Mouse (Mus musculus): Measurements from ENCODE around the gene Adtrp. TPM values are rescaled to one million over a fixed set of nuclear protein-coding genes. Genes with fewer than 3 reads are reported as not detected.

Adtrp gene
- polyA plus RNA-seq, 2 experiments from 2014 or later = 1.5 TPM; not detected in 1

GRCm38 (mm10) chr13:41828296-41828754 is 19.2 kb downstream of the Adtrp start:
- ATAC-seq = no peak

- no peak for ATAC-seq
Measured at GRCm38 (mm10) chr13:41827581-41827980, 19.9 kb downstream of the Adtrp start.

GRCm38 (mm10) chr13:41825379-41825966 is 22.0 kb downstream of the Adtrp start:
- ATAC-seq = peak; percentile 94

GRCm38 (mm10) chr13:41823077-41823476 is 24.4 kb downstream of the Adtrp start:
- ATAC-seq = no peak

GRCm38 (mm10) chr13:41822617-41823016 is 24.9 kb downstream of the Adtrp start:
- peak; percentile 45 for ATAC-seq

GRCm38 (mm10) chr13:41822091-41822490 is 25.4 kb downstream of the Adtrp start:
- ATAC-seq = no peak

GRCm38 (mm10) chr13:41820947-41821346 is 26.5 kb downstream of the Adtrp start:
- ATAC-seq = no peak

- no peak for ATAC-seq
Measured at GRCm38 (mm10) chr13:41819918-41820317, 27.6 kb downstream of the Adtrp start.

GRCm38 (mm10) chr13:41819484-41819883 is 28.0 kb downstream of the Adtrp start:
- ATAC-seq = no peak

- ATAC-seq = no peak
Measured at GRCm38 (mm10) chr13:41817583-41817982, 29.9 kb downstream of the Adtrp start.

- no peak for ATAC-seq
Measured at GRCm38 (mm10) chr13:41816643-41817042, 30.8 kb downstream of the Adtrp start.

GRCm38 (mm10) chr13:41810776-41811175 is 36.7 kb downstream of the Adtrp start:
- ATAC-seq = no peak

- no peak for ATAC-seq
Measured at GRCm38 (mm10) chr13:41807815-41808214, 39.7 kb downstream of the Adtrp start.

GRCm38 (mm10) chr13:41807300-41807699 is 40.2 kb downstream of the Adtrp start:
- ATAC-seq = no peak

- ATAC-seq = peak; percentile 45
Measured at GRCm38 (mm10) chr13:41805138-41805820, 42.2 kb downstream of the Adtrp start.

- no peak for ATAC-seq
Measured at GRCm38 (mm10) chr13:41803656-41804265, 43.7 kb downstream of the Adtrp start.

- no peak for ATAC-seq
Measured at GRCm38 (mm10) chr13:41801177-41801636, 46.3 kb downstream of the Adtrp start.

- no peak for ATAC-seq
Measured at GRCm38 (mm10) chr13:41792849-41793248, 54.6 kb downstream of the Adtrp start.

- no peak for ATAC-seq
Measured at GRCm38 (mm10) chr13:41787863-41788536, 59.5 kb downstream of the Adtrp start.

GRCm38 (mm10) chr13:41786640-41787039 is 60.8 kb downstream of the Adtrp start:
- no peak for ATAC-seq

- no peak for ATAC-seq
Measured at GRCm38 (mm10) chr13:41784889-41785701, 62.4 kb downstream of the Adtrp start.

- no peak for ATAC-seq
Measured at GRCm38 (mm10) chr13:41780296-41780695, 67.2 kb downstream of the Adtrp start.

All from CD4-positive, CD25-positive, alpha-beta regulatory T cell, adult 4 months (primary cell).